Mouse (Mus musculus) kidney, adult 18-20 months (tissue): ENCODE measurements around the gene Top3a.

Source experiments
- DNase-seq: peaks from one replicate; pipeline ENCODE4 v3.0.0; 2021

Gene Top3a

DNA sequence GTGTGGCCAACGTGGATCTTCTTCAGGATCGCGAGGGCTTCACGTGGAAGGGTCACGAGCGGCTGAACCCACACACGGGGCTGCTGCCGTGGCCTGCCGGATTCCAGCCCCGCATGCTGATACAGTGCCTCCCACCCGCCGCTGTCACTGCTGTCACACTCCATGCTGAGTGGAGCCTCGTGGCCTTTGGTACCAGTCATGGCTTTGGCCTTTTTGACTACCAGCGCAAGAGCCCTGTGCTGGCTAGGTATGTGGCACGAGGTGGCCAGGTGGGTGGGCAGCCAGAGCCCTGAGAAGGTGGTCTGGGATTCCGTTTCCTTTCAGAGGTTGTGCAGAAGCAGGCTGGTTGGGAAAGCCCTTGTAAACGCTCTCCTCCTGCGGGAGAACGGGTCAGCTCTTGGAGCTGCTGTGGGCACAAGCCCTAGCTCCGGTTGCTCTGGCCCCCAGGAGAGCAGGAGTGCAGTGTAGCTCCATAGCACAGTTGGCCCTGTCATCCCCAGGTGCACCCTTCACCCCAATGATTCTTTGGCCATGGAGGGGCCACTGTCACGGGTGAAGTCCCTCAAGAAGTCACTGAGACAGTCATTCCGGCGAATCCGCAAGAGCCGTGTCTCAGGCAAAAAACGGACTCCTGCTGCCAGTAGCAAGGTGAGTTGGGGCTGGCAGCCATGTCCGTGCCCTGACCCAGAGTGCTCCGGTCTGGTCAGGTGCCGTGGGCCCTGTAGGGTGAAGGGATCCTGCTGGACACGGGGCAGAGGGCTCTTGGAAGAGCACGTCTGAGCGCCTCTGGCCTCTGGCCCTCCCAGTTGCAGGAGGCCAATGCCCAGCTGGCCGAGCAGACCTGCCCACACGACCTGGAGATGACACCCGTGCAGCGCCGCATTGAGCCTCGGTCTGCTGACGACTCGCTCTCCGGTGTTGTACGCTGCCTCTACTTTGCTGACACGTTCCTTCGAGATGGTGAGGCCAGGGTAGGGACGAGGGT, 67.4 kb downstream of the Top3a start:
- DNase-seq = no peak

DNA sequence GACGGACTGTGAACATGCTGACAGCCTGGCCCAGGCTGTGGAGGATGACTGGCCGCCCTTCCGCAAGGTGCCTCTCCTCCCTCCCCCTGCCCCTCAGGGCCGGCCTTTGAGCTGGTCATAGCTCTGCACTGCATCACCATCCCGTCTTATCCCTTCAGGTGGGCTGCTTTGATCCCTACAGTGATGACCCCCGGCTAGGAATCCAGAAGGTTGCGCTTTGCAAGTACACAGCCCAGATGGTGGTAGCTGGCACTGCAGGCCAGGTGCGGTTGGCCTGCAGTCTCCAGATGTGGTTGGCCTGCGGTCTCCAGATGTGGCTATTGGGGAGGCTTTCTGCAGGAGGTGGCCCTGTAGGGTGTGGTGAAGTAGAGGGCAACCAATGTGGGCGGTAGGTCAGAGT, 68.5 kb downstream of the Top3a start:
- no peak for DNase-seq

DNA sequence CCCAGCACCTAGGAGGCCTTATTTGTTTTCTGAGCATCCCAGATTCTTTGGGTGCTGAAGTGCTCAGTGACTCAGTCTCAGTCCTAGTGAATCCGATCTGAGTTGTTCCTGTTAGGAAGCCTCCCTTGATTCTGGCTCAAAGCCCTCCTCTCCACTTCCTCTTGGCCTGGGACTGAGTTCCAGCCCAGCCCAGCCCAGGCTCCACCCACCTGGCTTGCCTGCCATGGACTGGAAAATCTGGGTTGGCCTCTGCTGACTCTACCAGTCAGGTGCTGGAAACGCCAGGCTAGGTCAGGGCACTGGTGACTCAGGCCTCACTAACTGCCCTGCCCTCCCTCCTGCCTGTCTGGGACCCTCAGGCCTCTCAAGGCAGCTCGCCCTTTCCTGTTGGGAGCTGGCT, 69.5 kb downstream of the Top3a start:
- DNase-seq = peak; percentile 90

- no peak for DNase-seq
Observed at GRCm38 (mm10) chr11:60706696-60707480, 70.3 kb downstream of the Top3a start.

GRCm38 (mm10) chr11:60706076-60706475, 71.1 kb downstream of the Top3a start:
- DNase-seq = no peak

- DNase-seq = no peak
Observed at GRCm38 (mm10) chr11:60705255-60705654, 71.9 kb downstream of the Top3a start.

DNA sequence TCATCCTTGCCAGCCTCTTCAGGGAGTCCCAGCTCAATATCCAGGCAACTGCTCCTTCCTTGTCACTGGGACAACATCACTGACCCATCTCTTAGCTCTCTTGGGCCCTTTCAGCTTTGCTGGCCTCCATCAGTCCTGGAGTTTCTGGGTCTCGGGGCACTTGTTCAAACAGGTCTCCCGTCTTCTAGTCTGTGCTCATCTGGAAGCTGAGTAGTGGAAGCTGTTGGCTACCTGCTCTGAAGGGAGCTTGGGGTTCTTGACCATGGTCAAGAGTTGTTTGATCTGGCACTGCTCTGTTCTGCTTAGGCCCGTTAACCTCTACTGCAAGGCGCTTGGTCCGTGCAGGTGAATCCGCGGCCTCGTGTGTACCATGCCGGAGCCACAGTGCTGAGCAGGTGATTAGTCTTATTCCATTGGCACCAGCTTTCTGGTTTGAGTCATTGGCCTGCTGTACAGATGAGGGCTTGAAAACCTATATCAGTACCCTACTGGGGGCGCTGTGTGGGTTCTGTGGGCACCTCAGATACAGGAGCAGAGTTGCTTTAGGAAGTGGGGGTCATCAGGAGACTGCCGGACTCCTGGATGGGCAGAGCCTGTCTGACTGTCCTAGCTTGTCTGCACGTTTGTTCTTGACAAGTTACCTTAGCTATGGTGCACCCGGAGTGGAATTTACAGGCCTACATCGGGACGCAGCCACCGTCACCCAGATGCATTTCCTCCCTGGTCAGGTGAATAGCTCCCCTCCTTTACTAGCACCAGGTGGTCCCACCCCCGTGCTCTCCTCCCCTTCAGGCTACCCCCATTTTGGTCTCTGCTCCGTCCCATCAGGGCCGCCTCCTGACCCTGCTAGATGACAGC, 72.9 kb downstream of the Top3a start:
- DNase-seq = no peak

- DNase-seq = peak; percentile 66
Observed at GRCm38 (mm10) chr11:60703131-60703530, 74.0 kb downstream of the Top3a start.

DNA sequence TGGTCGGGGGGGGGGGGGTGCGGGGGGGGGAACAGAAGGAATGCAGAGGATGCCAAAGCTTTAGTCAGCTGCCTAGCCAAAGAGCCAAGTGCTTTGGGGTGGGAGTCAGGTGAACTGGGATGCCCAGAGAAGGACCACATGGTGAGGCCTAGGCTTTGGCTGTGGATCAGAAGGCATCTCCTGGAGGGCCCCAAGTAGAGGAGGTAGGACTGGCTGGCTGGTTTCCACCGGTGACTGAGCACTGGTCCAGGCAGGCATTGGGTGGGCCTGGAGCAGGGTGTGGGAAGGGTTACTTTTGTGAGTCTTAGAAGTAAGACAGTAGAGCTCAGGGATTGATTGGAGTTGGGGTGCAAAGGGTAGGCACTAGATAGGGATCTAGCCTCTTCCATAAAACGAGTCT, 75.6 kb downstream of the Top3a start:
- no peak for DNase-seq

DNA sequence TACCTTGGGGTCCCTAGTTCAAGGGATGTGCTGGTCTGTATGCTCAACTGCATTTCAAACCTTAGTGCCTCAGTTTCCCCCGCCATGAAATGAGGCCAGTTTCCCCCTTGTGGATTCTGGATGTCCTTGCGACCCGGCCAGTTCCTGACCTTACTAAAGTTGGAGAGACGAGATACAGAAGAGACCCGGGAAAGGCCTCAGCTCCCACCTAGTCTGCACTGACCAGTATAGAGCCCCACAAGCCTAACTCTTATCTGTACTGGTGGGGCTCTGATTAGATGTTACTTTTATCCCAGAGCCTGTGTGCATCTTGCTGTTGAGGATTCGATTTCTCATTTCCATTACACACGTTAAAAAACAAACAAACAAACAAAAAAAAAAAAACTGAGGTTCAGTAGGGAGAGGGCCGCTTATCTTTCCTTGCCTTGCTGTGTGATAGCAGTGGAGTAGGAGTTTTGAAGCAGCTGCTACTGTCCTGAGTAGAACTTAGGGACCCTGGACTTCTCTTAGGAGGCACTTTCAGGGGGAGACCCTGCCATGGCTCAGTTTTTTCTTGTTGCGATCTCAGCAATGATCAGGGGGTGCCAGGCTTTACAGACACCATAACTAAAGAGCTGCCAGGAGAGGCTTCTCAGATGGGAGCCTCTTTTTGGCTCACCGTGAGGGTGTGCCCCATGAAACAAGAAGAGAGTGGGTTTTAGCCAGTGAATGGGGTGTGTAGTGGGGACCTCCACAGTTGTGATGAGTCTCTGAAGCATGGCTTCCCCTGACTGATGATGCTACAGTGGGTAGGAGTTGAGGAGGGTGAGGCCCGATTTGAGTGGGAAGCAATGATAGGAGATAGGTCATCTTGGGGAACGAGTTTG, 76.6 kb downstream of the Top3a start:
- DNase-seq = no peak

- peak; percentile 84 for DNase-seq
Observed at GRCm38 (mm10) chr11:60699524-60700075, 77.6 kb downstream of the Top3a start, which contains the start of gene Llgl1. TSS of gene Llgl1 (plus strand) at chr11:60699723.

- peak; percentile 74 for DNase-seq
Observed at GRCm38 (mm10) chr11:60698806-60699523, 78.2 kb downstream of the Top3a start.

DNA sequence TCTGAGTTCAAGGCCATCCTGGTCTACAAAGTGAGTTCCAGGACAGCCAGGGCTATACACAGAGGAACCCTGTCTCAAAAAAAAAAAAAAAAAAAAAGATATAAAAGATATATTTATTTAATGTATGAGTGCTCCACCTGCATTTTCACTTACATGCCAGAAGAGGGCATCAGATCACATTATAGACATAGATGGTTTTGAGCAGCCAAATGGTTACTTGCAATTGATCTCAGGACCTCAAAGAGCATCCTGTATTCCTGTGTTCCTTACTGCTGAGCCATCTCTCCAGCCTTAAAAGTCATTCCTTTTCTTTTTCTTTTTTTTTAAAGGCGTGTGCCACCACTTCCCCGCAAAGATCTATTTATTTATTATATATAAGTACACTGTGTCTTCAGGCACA, 79.6 kb downstream of the Top3a start:
- DNase-seq = no peak

- DNase-seq = no peak
Observed at GRCm38 (mm10) chr11:60696165-60696564, 81.0 kb downstream of the Top3a start.
